Mouse (Mus musculus): ENCODE measurements at regions not wholly inside any gene's neighbourhood (a gene's known extent, or its start where the extent isn't known, plus 50 kb on each side); places are given as distances from the start of the nearest gene placed in this dataset.

GRCm38 (mm10) chr2:108686019-108686743 lies 594.4 kb upstream of the Kif18a start:
- no peaks in the 10 kb centered on the region for H3K9me3 ChIP-seq (ENCODE audit: control insufficient read depth, low read length)
- WGBS: 82% methylated on average over 6 of the region's 6 CpGs
- H3K4me3 ChIP-seq (ENCODE audit: low read depth, low read length): no peak overlapping the region
- H3K9ac ChIP-seq (ENCODE audit: low read depth, low read length): no peak overlapping the region
- H3K27ac ChIP-seq (ENCODE audit: low read depth, low read length): no peak overlapping the region
- DNase-seq (ENCODE audit: low spot score) (no peak), ATAC-seq (ENCODE audit: low FRiP score) (no peak)
- no peaks in the 10 kb centered on the region for H3K36me3 ChIP-seq (ENCODE audit: control insufficient read depth, insufficient read depth, low read length)
- H3K4me1 ChIP-seq (replicated peaks; ENCODE audit: control insufficient read depth, insufficient read depth, low read length): no peaks in the 10 kb centered on the region
- H3K4me2 ChIP-seq (replicated peaks; ENCODE audit: low read depth, low read length): no peak overlapping the region
- no peaks in the 10 kb centered on the region for H3K27me3 ChIP-seq (ENCODE audit: control insufficient read depth, insufficient read depth, low read length)

DNA sequence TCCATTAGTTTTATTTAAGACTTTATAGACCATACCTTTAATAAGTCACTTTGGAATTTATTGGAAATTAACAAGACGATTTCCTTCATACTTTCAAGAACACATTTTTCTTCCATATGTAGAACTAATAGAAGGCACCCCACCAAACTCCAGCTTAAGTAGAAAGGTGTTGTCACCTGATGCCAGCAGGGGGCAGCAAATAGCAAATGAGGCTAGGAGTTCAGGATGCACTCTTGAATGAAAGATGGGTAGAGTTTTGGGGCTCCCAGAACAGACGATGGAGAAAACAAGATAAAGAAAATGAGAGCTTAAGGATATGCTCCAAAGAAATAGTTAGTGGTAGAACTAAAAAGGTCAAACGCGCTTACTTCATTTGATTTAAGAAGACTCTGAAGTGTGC lies 590.4 kb upstream of the Kif18a start:
- WGBS: 52% methylated on average over 4 of the region's 4 CpGs
- H3K9me3 ChIP-seq (ENCODE audit: control insufficient read depth, low read length): no peaks in the 10 kb centered on the region
- peak; percentile 79 for DNase-seq (ENCODE audit: low spot score)

GRCm38 (mm10) chr2:108691156-108692007 lies 589.2 kb upstream of the Kif18a start:
- Histone ChIP-seq H3K36me3 (ENCODE audit: control insufficient read depth, insufficient read depth, low read length) (no peaks in the 10 kb centered on the region), H3K4me3 (ENCODE audit: low read depth, low read length) (no peak overlapping the region), H3K4me1 (replicated peaks; ENCODE audit: control insufficient read depth, insufficient read depth, low read length) (no peaks in the 10 kb centered on the region), H3K27me3 (ENCODE audit: control insufficient read depth, insufficient read depth, low read length) (no peaks in the 10 kb centered on the region), H3K9me3 (ENCODE audit: control insufficient read depth, low read length) (no peaks in the 10 kb centered on the region), H3K27ac (ENCODE audit: low read depth, low read length) (no peak overlapping the region), H3K9ac (ENCODE audit: low read depth, low read length) (no peak overlapping the region), H3K4me2 (replicated peaks; ENCODE audit: low read depth, low read length) (no peak overlapping the region)
- no peak for DNase-seq (ENCODE audit: low spot score)
- WGBS: 57% methylated on average over 10 of the region's 10 CpGs
- ATAC-seq (ENCODE audit: low FRiP score): no peak

More for the DNA sequence above, 590.4 kb upstream of the Kif18a start:
- no peak overlapping the region for H3K4me3 ChIP-seq (ENCODE audit: low read depth, low read length)
- no peaks in the 10 kb centered on the region for H3K36me3 ChIP-seq (ENCODE audit: control insufficient read depth, insufficient read depth, low read length)
- no peak overlapping the region for H3K9ac ChIP-seq (ENCODE audit: low read depth, low read length)
- no peak overlapping the region for H3K4me2 ChIP-seq (replicated peaks; ENCODE audit: low read depth, low read length)
- no peaks in the 10 kb centered on the region for H3K27me3 ChIP-seq (ENCODE audit: control insufficient read depth, insufficient read depth, low read length)
- peak; percentile 56; the same call in 1 of the 2 replicates for ATAC-seq (ENCODE audit: low FRiP score)
- no peak overlapping the region for H3K27ac ChIP-seq (ENCODE audit: low read depth, low read length)
- H3K4me1 ChIP-seq (replicated peaks; ENCODE audit: control insufficient read depth, insufficient read depth, low read length): no peaks in the 10 kb centered on the region

- Histone ChIP-seq H3K36me3 (ENCODE audit: control insufficient read depth, insufficient read depth, low read length) (no peaks in the 10 kb centered on the region), H3K27ac (ENCODE audit: low read depth, low read length) (no peak overlapping the region), H3K4me2 (replicated peaks; ENCODE audit: low read depth, low read length) (no peak overlapping the region), H3K27me3 (ENCODE audit: control insufficient read depth, insufficient read depth, low read length) (no peaks in the 10 kb centered on the region), H3K9me3 (ENCODE audit: control insufficient read depth, low read length) (no peaks in the 10 kb centered on the region), H3K4me1 (replicated peaks; ENCODE audit: control insufficient read depth, insufficient read depth, low read length) (no peaks in the 10 kb centered on the region), H3K9ac (ENCODE audit: low read depth, low read length) (no peak overlapping the region), H3K4me3 (ENCODE audit: low read depth, low read length) (no peak overlapping the region)
- no peak for DNase-seq (ENCODE audit: low spot score)
- ATAC-seq (ENCODE audit: low FRiP score): no peak
- WGBS: 74% methylated on average over 7 of the region's 7 CpGs
Measured at GRCm38 (mm10) chr2:108701308-108701707, 579.2 kb upstream of the Kif18a start.

DNA sequence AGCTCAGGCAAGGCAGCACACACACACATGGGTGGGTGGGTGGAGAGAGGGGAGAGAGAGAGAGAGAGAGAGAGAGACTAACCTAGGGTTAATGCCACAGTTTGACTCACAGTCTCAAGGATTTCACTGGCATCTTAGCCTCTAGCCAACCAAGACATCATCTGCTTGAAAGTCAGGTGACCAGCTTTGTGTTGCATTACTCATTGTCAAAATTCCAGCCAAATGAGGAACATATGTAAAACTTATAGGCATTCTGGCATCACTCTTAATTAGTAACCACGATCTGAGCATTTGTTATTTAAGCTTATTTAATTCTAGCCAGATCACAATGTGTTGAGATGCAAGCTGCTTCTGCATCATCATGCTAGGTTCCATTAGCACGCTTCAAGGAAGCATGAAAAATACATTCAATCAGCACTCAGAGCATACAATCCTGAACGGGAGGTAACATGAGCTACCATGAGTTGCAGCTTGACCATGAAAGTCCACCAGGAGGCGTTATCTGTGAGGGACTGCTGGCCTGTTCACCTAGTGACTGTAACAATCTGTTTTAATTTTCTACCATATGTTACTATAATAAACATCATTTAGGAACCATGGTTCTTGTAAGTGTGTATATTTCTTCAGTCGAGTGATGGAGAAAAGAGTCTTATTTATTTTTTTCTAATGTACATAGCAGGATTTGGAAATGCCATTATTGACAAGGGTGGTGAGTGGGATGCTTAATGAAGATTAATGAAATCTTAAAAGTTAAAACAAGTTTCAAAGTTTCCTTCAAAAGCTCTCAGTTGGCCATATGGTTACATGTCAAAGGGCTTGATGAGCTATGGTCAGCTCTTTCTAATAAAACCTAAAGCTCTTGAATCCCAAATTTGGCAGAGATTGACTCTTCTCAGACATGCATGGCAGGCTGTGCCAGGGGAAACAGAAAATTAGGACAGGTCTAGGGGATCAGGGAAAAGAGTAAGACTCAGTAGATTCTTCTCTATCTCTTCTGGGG lies 572.4 kb upstream of the Kif18a start:
- Histone ChIP-seq H3K36me3 (ENCODE audit: control insufficient read depth, insufficient read depth, low read length) (no peaks in the 10 kb centered on the region), H3K27ac (ENCODE audit: low read depth, low read length) (no peak overlapping the region), H3K4me1 (replicated peaks; ENCODE audit: control insufficient read depth, insufficient read depth, low read length) (no peaks in the 10 kb centered on the region), H3K27me3 (ENCODE audit: control insufficient read depth, insufficient read depth, low read length) (no peaks in the 10 kb centered on the region), H3K9me3 (ENCODE audit: control insufficient read depth, low read length) (no peaks in the 10 kb centered on the region), H3K4me2 (replicated peaks; ENCODE audit: low read depth, low read length) (no peak overlapping the region), H3K4me3 (ENCODE audit: low read depth, low read length) (no peak overlapping the region), H3K9ac (ENCODE audit: low read depth, low read length) (no peak overlapping the region)
- ATAC-seq (ENCODE audit: low FRiP score) (no peak), DNase-seq (ENCODE audit: low spot score) (no peak)
- WGBS: 80% methylated on average over 5 of the region's 5 CpGs

GRCm38 (mm10) chr2:108742079-108742478 lies 538.5 kb upstream of the Kif18a start:
- Histone ChIP-seq H3K27me3 (ENCODE audit: control insufficient read depth, insufficient read depth, low read length) (no peaks in the 10 kb centered on the region), H3K4me1 (replicated peaks; ENCODE audit: control insufficient read depth, insufficient read depth, low read length) (no peaks in the 10 kb centered on the region), H3K4me3 (ENCODE audit: low read depth, low read length) (no peak overlapping the region), H3K4me2 (replicated peaks; ENCODE audit: low read depth, low read length) (no peak overlapping the region), H3K27ac (ENCODE audit: low read depth, low read length) (no peak overlapping the region), H3K36me3 (ENCODE audit: control insufficient read depth, insufficient read depth, low read length) (no peaks in the 10 kb centered on the region), H3K9ac (ENCODE audit: low read depth, low read length) (no peak overlapping the region), H3K9me3 (ENCODE audit: control insufficient read depth, low read length) (no peaks in the 10 kb centered on the region)
- 88% methylated on average over 3 of the region's 3 CpGs for WGBS
- DNase-seq (ENCODE audit: low spot score): no peak
- no peak for ATAC-seq (ENCODE audit: low FRiP score)

GRCm38 (mm10) chr2:108743511-108743910 lies 537.0 kb upstream of the Kif18a start:
- Histone ChIP-seq H3K4me2 (replicated peaks; ENCODE audit: low read depth, low read length) (no peak overlapping the region), H3K36me3 (ENCODE audit: control insufficient read depth, insufficient read depth, low read length) (no peaks in the 10 kb centered on the region), H3K9me3 (ENCODE audit: control insufficient read depth, low read length) (no peaks in the 10 kb centered on the region), H3K27ac (ENCODE audit: low read depth, low read length) (no peak overlapping the region), H3K4me1 (replicated peaks; ENCODE audit: control insufficient read depth, insufficient read depth, low read length) (no peaks in the 10 kb centered on the region), H3K9ac (ENCODE audit: low read depth, low read length) (no peak overlapping the region), H3K27me3 (ENCODE audit: control insufficient read depth, insufficient read depth, low read length) (no peaks in the 10 kb centered on the region), H3K4me3 (ENCODE audit: low read depth, low read length) (no peak overlapping the region)
- peak; percentile 3 for DNase-seq (ENCODE audit: low spot score)
- no peak for ATAC-seq (ENCODE audit: low FRiP score)
- WGBS: 17% methylated on average over 2 of the region's 2 CpGs

- Histone ChIP-seq H3K4me3 (ENCODE audit: low read depth, low read length) (no peak overlapping the region), H3K27ac (ENCODE audit: low read depth, low read length) (no peak overlapping the region), H3K9me3 (ENCODE audit: control insufficient read depth, low read length) (no peaks in the 10 kb centered on the region), H3K36me3 (ENCODE audit: control insufficient read depth, insufficient read depth, low read length) (no peaks in the 10 kb centered on the region), H3K4me1 (replicated peaks; ENCODE audit: control insufficient read depth, insufficient read depth, low read length) (no peaks in the 10 kb centered on the region), H3K9ac (ENCODE audit: low read depth, low read length) (no peak overlapping the region), H3K4me2 (replicated peaks; ENCODE audit: low read depth, low read length) (no peak overlapping the region), H3K27me3 (ENCODE audit: control insufficient read depth, insufficient read depth, low read length) (no peaks in the 10 kb centered on the region)
- 83% methylated on average over 2 of the region's 2 CpGs for WGBS
- DNase-seq (ENCODE audit: low spot score) (no peak), ATAC-seq (ENCODE audit: low FRiP score) (no peak)
Measured at GRCm38 (mm10) chr2:108744797-108745196, 535.7 kb upstream of the Kif18a start.

All from hindbrain, embryonic 11.5 days (tissue).